8 mouse cellular contexts compared by ENCODE assay signal in the genomic region with DNA sequence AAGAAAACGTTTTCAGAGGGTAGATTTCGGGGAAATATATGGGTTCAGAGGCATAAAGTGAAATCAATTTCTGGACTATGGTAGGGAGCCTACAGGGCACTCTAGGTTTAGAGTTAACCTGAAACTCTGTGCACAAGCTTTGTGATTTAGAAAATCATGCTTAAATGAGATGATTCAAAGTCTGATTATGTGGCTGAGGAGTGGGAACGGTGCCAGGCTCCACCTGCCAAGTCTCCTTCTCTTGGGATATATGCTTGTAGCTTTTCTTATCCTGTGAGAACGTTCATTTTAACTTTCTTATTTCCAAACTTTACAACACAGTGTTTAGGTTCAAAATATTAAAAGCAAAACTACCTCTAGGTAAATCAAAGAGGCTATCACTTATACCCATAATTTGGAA. TPM values are rescaled to one million over a fixed set of nuclear protein-coding genes. Genes with fewer than 3 reads are reported as not detected.
DNase-seq lines count a peak whose midpoint lies in the region.
"Had no signal": no experiment of that assay in that cellular context is flagged by ENCODE, and none has a peak within 500 bp of the region (broad histone marks: within the 10 kb centered on the region; RNA-seq: fewer than 3 reads in every experiment).

No protein-coding gene starts in this region.

- intact Hi-C loops in left cerebral cortex, postnatal 4 days (cut with DNase I), result no loop called here

- peak; percentile 40 for DNase-seq in left cerebral cortex, postnatal 4 days
- no peak for DNase-seq in left cerebral cortex, adult 9 months (ENCODE audit: low spot score in 2 of 2)
- peak; percentile 46 for DNase-seq in adipocyte (ENCODE audit: low spot score)
- peak; percentile 47 to 53 for DNase-seq in cerebellum, postnatal 14 days
- peak; percentile 75 for DNase-seq in kidney, postnatal 10 days
- no peak for DNase-seq in ovary, postnatal 10 days (ENCODE audit: low spot score)
- DNase-seq in right cerebral cortex, postnatal 10 days (ENCODE audit: low spot score in 2 of 2), result no peak
- DNase-seq: thymus, adult 2 months had no signal

RNA-seq across cellular contexts. Expression of a gene that starts 2.5 kb away (rescaled TPM):
- total RNA-seq in left cerebral cortex, postnatal 4 days (2021), result 10 to 100 TPM; 40.8 to 43.6 TPM

Comparison
In these comparisons a context has a peak if more than half of its experiments do, and no peak if none do; other contexts are left out.
1. DNase-seq: peak in left cerebral cortex, postnatal 4 days (single experiment), adipocyte (single experiment), cerebellum, postnatal 14 days (2 of 2) and kidney, postnatal 10 days (single experiment); none in left cerebral cortex, adult 9 months (0 of 2), ovary, postnatal 10 days (single experiment) and right cerebral cortex, postnatal 10 days (0 of 2).